In the genomic region with DNA sequence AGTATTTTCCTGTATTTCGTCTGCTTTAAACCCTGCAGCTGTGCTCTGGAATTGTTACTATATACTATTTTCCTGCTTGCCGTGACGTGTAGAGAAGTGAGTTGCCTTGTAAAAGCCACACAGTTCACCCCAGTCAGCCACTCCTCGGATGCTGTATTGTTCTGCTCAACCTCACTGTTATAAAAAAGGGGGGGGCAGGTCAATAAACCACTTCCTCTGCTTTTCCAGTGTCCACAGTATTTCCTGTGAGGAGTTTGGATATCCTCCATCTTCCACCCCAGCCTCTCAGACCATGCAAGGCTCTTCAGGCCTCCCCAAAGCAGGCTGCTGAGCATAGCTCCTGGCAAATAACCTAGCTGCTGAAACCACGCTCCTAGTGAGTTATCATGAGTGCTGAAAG, we compare ENCODE assay signal across 15 mouse cellular contexts. TPM values are rescaled to one million over a fixed set of nuclear protein-coding genes. Genes with fewer than 3 reads are reported as not detected.
DNase-seq lines count a peak whose midpoint lies in the region; ATAC-seq and TF ChIP-seq lines count a peak whose summit lies in the region.
"Had no signal": no experiment of that assay in that cellular context is flagged by ENCODE, and none has a peak within 500 bp of the region (broad histone marks: within the 10 kb centered on the region; RNA-seq: fewer than 3 reads in every experiment).

No protein-coding gene starts in this region.

- no peak overlapping the region for H3K4me3 ChIP-seq in gastrocnemius, adult 2 months
- no peak overlapping the region for H3K4me3 ChIP-seq in kidney, embryonic 15.5 days (replicated peaks)
- H3K4me3 ChIP-seq: forebrain, embryonic 13.5 days; hindbrain, embryonic 15.5 days; midbrain, embryonic 10.5 days had no signal

- peaks cover 21% of the 10 kb centered on the region for H3K36me3 ChIP-seq in kidney, embryonic 15.5 days
- H3K36me3 ChIP-seq: hindbrain, embryonic 15.5 days had no signal

- DNase-seq in gastrocnemius, adult 2 months, result no peak
- no peak for DNase-seq in gastrocnemius, adult 8-10 months (ENCODE audit: low spot score in 2 of 2)
- no peak for DNase-seq in kidney, adult 8-10 months
- DNase-seq in 416B (ENCODE audit: low read depth), result peak; percentile 32
- peak; percentile 46 for DNase-seq in kidney, postnatal 14 days
- no peak for DNase-seq in ovary, postnatal 36 days (ENCODE audit: low spot score)
- DNase-seq: gastrocnemius, postnatal 14 days had no signal

- no peak overlapping the region for H3K4me2 ChIP-seq in kidney, embryonic 15.5 days
- H3K4me2 ChIP-seq: forebrain, embryonic 13.5 days; hindbrain, embryonic 15.5 days had no signal

- H3K9me3 ChIP-seq in kidney, embryonic 15.5 days (replicated peaks), result no peaks in the 10 kb centered on the region
- H3K9me3 ChIP-seq: forebrain, embryonic 13.5 days; hindbrain, embryonic 15.5 days; midbrain, embryonic 10.5 days had no signal

- no peaks in the 10 kb centered on the region for H3K27me3 ChIP-seq in kidney, embryonic 15.5 days
- H3K27me3 ChIP-seq: forebrain, embryonic 13.5 days; hindbrain, embryonic 15.5 days had no signal

- 51% methylated on average over 5 of the region's 5 CpGs for WGBS in kidney, embryonic 15.5 days

- H3K4me1 ChIP-seq in kidney, embryonic 15.5 days, result peaks cover 20% of the 10 kb centered on the region; the same call in 1 of the 2 replicates
- H3K4me1 ChIP-seq: midbrain, embryonic 10.5 days had no signal

- no peak overlapping the region for H3K9ac ChIP-seq in kidney, embryonic 15.5 days
- H3K9ac ChIP-seq: forebrain, embryonic 13.5 days; hindbrain, embryonic 15.5 days had no signal

- no peak for TF ChIP-seq CTCF in gastrocnemius, adult 2 months (IDR thresholded peaks at IDR 0.05)

- peak overlapping the region; percentile 25; the same call in 1 of the 2 replicates for H3K27ac ChIP-seq in gastrocnemius, adult 2 months
- H3K27ac ChIP-seq in kidney, embryonic 15.5 days, result peak overlapping the region; percentile 72
- H3K27ac ChIP-seq: forebrain, embryonic 13.5 days; hindbrain, embryonic 15.5 days; midbrain, embryonic 10.5 days had no signal

- ATAC-seq in kidney, embryonic 15.5 days (replicated peaks; ENCODE audit: low FRiP score), result no peak; the same call in 1 of the 2 replicates
- ATAC-seq in megakaryocyte progenitor cell, adult 5-6 weeks (replicated peaks; ENCODE audit: poor library complexity), result no peak
- ATAC-seq: forebrain, embryonic 13.5 days had no signal

- intact Hi-C loops in gastrocnemius, adult 2 months (cut with DNase I), result loop anchor here (5.0 kb wide), 1 partner anchor 62 kb away; no protein-coding TSS in a partner anchor

RNA-seq across cellular contexts. Expression of a gene that starts 43.8 kb away (rescaled TPM):
- not detected for total RNA-seq in gastrocnemius, adult 2 months (2021)
- 1 to 10 TPM in 1 of 4 experiments, not detected in 3; 3.3 TPM for total RNA-seq in gastrocnemius, adult 8-10 months (2022)
- 32.7 and 67.5 TPM in 2 replicates for polyA plus RNA-seq in kidney, embryonic 15.5 days (2015; fragmentation: Nextera tagmentation; extraction: Ambion mirVana)
- not detected in 2 replicates for total RNA-seq in megakaryocyte progenitor cell, adult 5-6 weeks (2015)
- not detected in 2 replicates for total RNA-seq in megakaryocyte progenitor cell, adult 5-6 weeks (2017)
- total RNA-seq: gastrocnemius, postnatal 14 days; left cerebral cortex, postnatal 25 days had no signal

RNA-seq across cellular contexts. Expression of a gene that starts 50.9 kb away (rescaled TPM):
- not detected for total RNA-seq in gastrocnemius, adult 2 months (2021)
- total RNA-seq in gastrocnemius, adult 8-10 months (2022), result 1 to 10 TPM in 1 of 4 experiments, not detected in 3; 4.3 TPM
- polyA plus RNA-seq in kidney, embryonic 15.5 days (2015; fragmentation: Nextera tagmentation; extraction: Ambion mirVana), result 0.93 TPM in 1 of 2 replicates, not detected in the other
- total RNA-seq in megakaryocyte progenitor cell, adult 5-6 weeks (2015), result not detected in 2 replicates
- not detected in 2 replicates for total RNA-seq in megakaryocyte progenitor cell, adult 5-6 weeks (2017)
- total RNA-seq: ES-E14; gastrocnemius, postnatal 14 days had no signal
- polyA plus RNA-seq: forebrain, embryonic 13.5 days; hindbrain, embryonic 15.5 days; midbrain, embryonic 10.5 days; neural tube, embryonic 11.5 days had no signal

RNA-seq across cellular contexts. Expression of a gene that starts 56.0 kb away (rescaled TPM):
- not detected for total RNA-seq in gastrocnemius, adult 2 months (2021)
- total RNA-seq in gastrocnemius, adult 8-10 months (2022), result not detected
- not detected in 2 replicates for polyA plus RNA-seq in kidney, embryonic 15.5 days (2015; fragmentation: Nextera tagmentation; extraction: Ambion mirVana)
- total RNA-seq in megakaryocyte progenitor cell, adult 5-6 weeks (2015), result not detected in 2 replicates
- total RNA-seq in megakaryocyte progenitor cell, adult 5-6 weeks (2017), result not detected in 2 replicates
- total RNA-seq: ES-E14; gastrocnemius, postnatal 14 days; left cerebral cortex, postnatal 25 days had no signal
- polyA plus RNA-seq: hindbrain, embryonic 15.5 days; midbrain, embryonic 10.5 days; neural tube, embryonic 11.5 days had no signal

Comparison
In these comparisons a context has a peak if more than half of its experiments do, and no peak if none do; other contexts are left out.
1. DNase-seq: peak in 416B (single experiment) and kidney, postnatal 14 days (single experiment); none in gastrocnemius, adult 2 months (single experiment), gastrocnemius, adult 8-10 months (0 of 2), kidney, adult 8-10 months (0 of 2) and ovary, postnatal 36 days (single experiment).